Mouse (Mus musculus) liver, embryonic 14.5 days (tissue): Measurements from ENCODE around the gene Actr1b. TPM values are rescaled to one million over a fixed set of nuclear protein-coding genes. Genes with fewer than 3 reads are reported as not detected.
A peak's percentile ranks its signal among the peaks of the same experiment; 100 is the strongest.

ENCODE experiments used
- ATAC-seq: fragments of 200-750 bp; cut with Nextera tagmentation; 2 replicates; pipeline ENCODE4 v1.8.0; 2017; ENCODE audit warnings: moderate number of reproducible peaks, mild to moderate bottlenecking, moderate library complexity; ENCODE audit not compliant: insufficient read depth
- DNase-seq, 3 experiments: peaks; one replicate each; pipeline ENCODE4 v3.0.0-alpha.2; 2012 to 2013; ENCODE audit warnings: low read depth in 3 of 3, low spot score in 3 of 3
- H3K27ac ChIP-seq: fragments of 300-500 bp; sonication (generic); 2 replicates; pipeline ENCODE4 v1.5.1; 2014; ENCODE audit warnings: moderate library complexity, mild to moderate bottlenecking, control low read depth, inconsistent platforms
- H3K27me3 ChIP-seq: fragments of 300-500 bp; sonication (generic); 2 replicates; pipeline ENCODE4 v1.6.1; 2014; ENCODE audit warnings: mild to moderate bottlenecking, low read length, moderate library complexity; ENCODE audit not compliant: control insufficient read depth, insufficient read depth
- H3K36me3 ChIP-seq: fragments of 300-500 bp; sonication (generic); replicated peaks from 2 replicates; pipeline ENCODE4 v1.6.1; 2014; ENCODE audit warnings: low read depth; ENCODE audit not compliant: control insufficient read depth, insufficient read depth
- H3K4me1 ChIP-seq, 2 experiments: fragments of 200-500 bp in 1 of 2; fragments of 300-500 bp in 1 of 2; sonication (generic) in 1 of 2; replicated peaks; 2 replicates each; pipeline ENCODE4 v1.6.1; 2012 to 2014; ENCODE audit warnings: antibody characterized with exemption in 1 of 2, inconsistent platforms in 1 of 2, low read length in 1 of 2; ENCODE audit not compliant: control insufficient read depth in 2 of 2, insufficient read depth in 2 of 2
- H3K4me2 ChIP-seq: fragments of 300-500 bp; sonication (generic); 2 replicates; pipeline ENCODE4 v1.6.1; 2014; ENCODE audit warnings: low read depth, mild to moderate bottlenecking, control low read depth, moderate library complexity
- H3K4me3 ChIP-seq, 2 experiments: fragments of 200-500 bp in 1 of 2; fragments of 300-500 bp in 1 of 2; sonication (generic) in 1 of 2; 2 replicates each; pipeline ENCODE4 v1.5.1; 2012 to 2014; ENCODE audit warnings: low read depth in 2 of 2, low read length in 2 of 2, mild to moderate bottlenecking in 2 of 2, control low read depth in 1 of 2, inconsistent platforms in 1 of 2, moderate library complexity in 1 of 2; ENCODE audit not compliant: insufficient read depth in 1 of 2
- H3K9ac ChIP-seq: fragments of 300-500 bp; sonication (generic); replicated peaks from 2 replicates; pipeline ENCODE4 v1.6.1; 2014; ENCODE audit warnings: mild to moderate bottlenecking, control low read depth, moderate library complexity
- H3K9me3 ChIP-seq: fragments of 300-500 bp; sonication (generic); 2 replicates; pipeline ENCODE4 v1.6.1; 2016; ENCODE audit warnings: low read length, mixed read lengths; ENCODE audit not compliant: control insufficient read depth
- CTCF ChIP-seq: IDR thresholded peaks from 2 replicates; pipeline ENCODE4 v1.5.1; 2016; ENCODE audit warnings: antibody characterized with exemption, low read depth, control low read depth
- EP300 ChIP-seq: IDR thresholded peaks from 2 replicates; pipeline ENCODE4 v1.6.1; 2016; ENCODE audit warnings: antibody characterized with exemption, low read depth
- WGBS: fragments of 180-500 bp; shearing (Covaris S2); extraction: QIAGEN DNeasy Blood & Tissue Kit; methylation state at CpG from one replicate; pipeline ENCODE4 v1.1.7; 2014; ENCODE audit not compliant: insufficient replicate concordance; 5-methylcytosine and 5-hydroxymethylcytosine counted together
- polyA plus RNA-seq, 2 experiments: library from polyadenylated mRNA; depleted of rRNA in 1 of 2; stranded (reverse) in 1 of 2; unstranded in 1 of 2; fragments of >200 nt; fragmentation: Nextera tagmentation in 1 of 2; extraction: Ambion mirVana in 1 of 2; gene quantifications; 2 replicates each; pipeline versions ENCODE4 v1.2.1 to v1.2.3; 2012 to 2014

Gene Actr1b
- polyA plus RNA-seq, 2 experiments = 21.4 to 27.5 TPM

DNA sequence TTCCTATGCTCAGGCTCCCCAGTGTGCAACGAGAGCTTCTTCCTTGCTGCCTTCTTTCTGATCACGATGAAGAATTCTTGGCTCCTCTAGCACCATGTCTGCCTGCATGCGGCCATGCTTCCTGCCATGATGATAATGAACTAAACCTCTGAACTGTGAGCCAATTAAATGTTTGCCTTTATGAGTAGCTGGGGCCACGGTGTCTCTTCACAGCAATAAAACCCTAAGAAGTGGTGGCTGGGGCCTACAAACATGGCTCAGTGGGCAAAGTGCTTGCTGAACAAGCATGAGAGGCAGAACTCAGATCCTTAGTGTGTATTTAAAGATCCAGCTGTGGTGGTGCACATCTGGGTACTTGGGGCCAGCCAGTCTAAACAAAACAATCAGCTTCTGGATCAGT, 48.3 kb downstream of the Actr1b start:
- no peak overlapping the region for H3K27ac ChIP-seq

DNA sequence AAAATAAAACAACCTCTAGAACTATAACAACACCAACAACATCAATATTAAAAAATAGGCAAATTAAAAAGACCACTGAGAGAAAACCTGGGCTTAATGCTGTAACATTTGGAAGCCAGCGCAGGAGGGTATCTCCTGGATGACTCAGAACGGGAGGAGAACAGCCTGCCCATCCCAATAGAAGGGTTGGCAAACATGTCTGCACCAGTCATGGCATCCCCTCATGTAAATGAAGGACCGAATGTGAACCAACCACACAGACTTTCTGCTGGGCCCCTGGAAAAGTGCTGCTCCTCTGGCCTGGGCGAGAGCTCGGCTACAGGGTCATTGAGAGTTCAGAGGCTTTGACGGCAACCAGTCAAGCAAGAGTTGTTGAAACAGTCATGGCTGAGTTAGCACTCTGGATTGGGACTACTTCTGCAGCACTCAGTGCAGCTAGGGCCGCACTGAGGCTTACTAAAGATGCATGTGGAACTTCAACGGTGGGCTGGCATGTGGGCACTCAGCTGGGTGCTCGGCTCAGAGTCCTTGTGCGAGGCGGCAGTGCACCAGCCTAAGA, 49.0 kb downstream of the Actr1b start:
- DNase-seq = no peak
- TF ChIP-seq EP300 (no peak), CTCF (no peak)
- H3K9me3 ChIP-seq = no peaks in the 10 kb centered on the region
- no peak overlapping the region for H3K9ac ChIP-seq
- no peaks in the 10 kb centered on the region for H3K36me3 ChIP-seq
- H3K27me3 ChIP-seq = no peaks in the 10 kb centered on the region
- H3K27ac ChIP-seq = no peak overlapping the region
- H3K4me1 ChIP-seq = peaks cover 7 to 19% of the 10 kb centered on the region in 2 experiments
- WGBS = 79% methylated on average over 11 of the region's 11 CpGs
- ATAC-seq = no peak
- no peak overlapping the region for H3K4me2 ChIP-seq
- H3K4me3 ChIP-seq = no peak overlapping the region

More for the DNA sequence above, 48.3 kb downstream of the Actr1b start:
- WGBS = 63% methylated on average over 4 of the region's 4 CpGs
- Histone ChIP-seq H3K9ac (no peak overlapping the region), H3K9me3 (no peaks in the 10 kb centered on the region), H3K4me2 (no peak overlapping the region), H3K4me3 (no peak overlapping the region), H3K4me1 (peaks cover 10 to 24% of the 10 kb centered on the region in 2 experiments), H3K36me3 (no peaks in the 10 kb centered on the region), H3K27me3 (no peaks in the 10 kb centered on the region)
- TF ChIP-seq CTCF = no peak
- DNase-seq = no peak
- ATAC-seq = no peak

DNA sequence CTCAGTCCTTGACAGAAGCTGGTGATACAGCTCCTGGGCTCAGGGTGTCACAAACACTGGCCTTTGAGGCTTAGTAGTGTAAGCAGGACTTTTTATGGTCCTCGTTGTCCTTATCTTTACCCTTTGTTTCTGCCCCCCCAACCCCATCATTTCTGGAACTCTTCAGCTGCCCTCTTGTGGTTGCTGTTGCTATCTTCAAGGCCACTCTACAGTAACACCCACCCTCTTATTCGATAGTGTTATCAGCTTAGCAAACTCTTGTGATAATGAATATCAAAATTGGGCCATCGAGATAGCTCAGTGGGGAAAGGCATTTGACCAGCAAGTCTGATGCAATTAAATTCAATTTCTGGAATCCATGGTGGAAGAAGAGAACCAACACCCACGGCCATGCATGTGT, 49.8 kb downstream of the Actr1b start:
- H3K36me3 ChIP-seq = no peaks in the 10 kb centered on the region
- H3K27me3 ChIP-seq = no peaks in the 10 kb centered on the region
- ATAC-seq = peak; percentile 43; the same call in 1 of the 2 replicates

DNA sequence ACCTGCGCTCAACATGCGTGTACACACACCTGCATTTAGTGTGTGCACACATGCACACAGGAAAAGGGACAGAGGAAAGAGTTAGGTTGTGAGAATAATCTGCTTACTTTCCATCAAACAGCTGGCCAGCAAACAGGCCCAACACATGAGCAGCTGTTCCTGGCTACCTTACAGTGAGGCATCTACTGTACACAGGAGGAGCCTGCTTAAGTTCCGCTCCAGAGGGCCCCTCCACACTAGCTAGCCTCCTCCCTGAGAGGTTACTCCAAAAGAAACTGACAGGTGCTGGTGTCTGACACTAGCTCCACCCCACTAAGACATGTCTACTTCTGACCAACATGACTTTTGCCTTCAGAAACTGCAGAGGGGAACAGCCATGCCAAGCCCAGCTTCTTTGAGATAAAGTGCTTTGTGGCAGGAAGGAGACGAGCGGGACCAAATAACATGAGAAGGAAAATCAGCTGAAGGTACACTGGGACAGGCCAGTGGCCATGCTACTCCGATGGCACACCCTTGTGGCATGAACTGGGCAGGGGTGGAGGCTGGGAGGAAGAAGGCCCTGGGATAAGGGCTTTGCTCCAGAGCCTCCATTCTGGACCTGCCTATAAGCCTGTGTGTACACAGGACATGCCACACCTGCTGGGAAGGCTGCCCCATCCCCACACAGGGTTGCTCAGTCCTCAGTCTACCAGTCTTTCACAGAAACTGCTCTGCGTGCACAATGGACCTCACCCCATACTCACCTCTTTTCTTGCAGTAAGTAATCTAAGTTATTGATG, 55.4 kb downstream of the Actr1b start:
- no peaks in the 10 kb centered on the region for H3K9me3 ChIP-seq
- H3K4me3 ChIP-seq = no peak overlapping the region
- no peaks in the 10 kb centered on the region for H3K36me3 ChIP-seq
- H3K9ac ChIP-seq = no peak overlapping the region
- no peak for TF ChIP-seq EP300
- no peak for TF ChIP-seq CTCF
- H3K4me2 ChIP-seq = no peak overlapping the region
- WGBS = 56% methylated on average over 7 of the region's 7 CpGs
- ATAC-seq (no peak), DNase-seq (no peak)
- H3K27me3 ChIP-seq = no peaks in the 10 kb centered on the region
- H3K4me1 ChIP-seq = peaks cover 7 to 20% of the 10 kb centered on the region in 2 experiments; a peak in 3 of 4 replicates
- H3K27ac ChIP-seq = no peak overlapping the region

More for the DNA sequence above, 49.8 kb downstream of the Actr1b start:
- no peak for DNase-seq
- Histone ChIP-seq H3K4me2 (no peak overlapping the region), H3K9ac (no peak overlapping the region), H3K4me3 (no peak overlapping the region), H3K27ac (no peak overlapping the region), H3K9me3 (no peaks in the 10 kb centered on the region), H3K4me1 (peaks cover 3 to 11% of the 10 kb centered on the region in 2 experiments)
- 18% methylated on average over 4 of the region's 4 CpGs for WGBS
- TF ChIP-seq CTCF (peak; percentile 39), EP300 (no peak)

DNA sequence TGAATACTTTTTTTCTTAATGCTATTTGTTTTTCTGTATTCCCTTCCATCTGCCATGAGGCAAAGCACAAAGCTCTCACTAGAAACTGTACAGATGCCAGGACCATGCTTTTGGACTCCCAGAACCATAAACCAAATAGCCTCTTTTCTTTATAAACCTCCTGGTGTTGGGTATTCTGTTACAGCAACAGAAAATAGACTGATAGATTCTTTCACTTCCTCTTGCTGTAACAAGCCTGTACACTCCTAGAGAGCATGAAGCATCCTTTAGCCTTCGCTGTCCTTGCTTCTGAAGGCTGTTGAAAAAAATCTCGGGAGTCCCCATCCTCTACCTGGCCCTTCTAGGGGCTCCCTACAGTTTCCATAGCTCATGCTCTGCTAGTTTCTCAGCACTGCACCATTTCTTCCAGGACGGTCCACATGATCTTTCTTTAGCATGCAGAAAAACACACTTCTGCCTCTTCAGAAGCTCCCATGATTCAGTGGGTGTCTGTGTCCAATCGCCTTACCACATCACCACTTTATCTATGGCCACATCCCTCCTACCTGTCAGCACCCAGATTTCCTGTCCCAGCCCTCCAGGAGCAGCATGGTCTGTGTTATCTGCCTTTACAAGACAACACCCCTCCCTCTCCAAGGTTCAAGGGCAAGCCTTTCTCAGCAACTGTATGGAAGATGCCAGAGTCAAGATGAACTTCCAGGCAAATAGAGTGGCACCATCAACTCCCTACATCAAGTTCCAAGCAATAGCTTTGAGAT, 56.4 kb downstream of the Actr1b start:
- Histone ChIP-seq H3K4me2 (no peak overlapping the region), H3K27ac (no peak overlapping the region), H3K27me3 (no peaks in the 10 kb centered on the region), H3K9me3 (no peaks in the 10 kb centered on the region), H3K9ac (no peak overlapping the region), H3K4me3 (no peak overlapping the region), H3K4me1 (peaks cover 7 to 20% of the 10 kb centered on the region in 2 experiments; a peak in 3 of 4 replicates), H3K36me3 (no peaks in the 10 kb centered on the region)
- DNase-seq = no peak
- peak; percentile 63; the same call in 1 of the 2 replicates for ATAC-seq
- peak; percentile 59 for TF ChIP-seq EP300
- TF ChIP-seq CTCF = no peak
- WGBS = 33% methylated on average over 4 of the region's 4 CpGs
